Mouse (Mus musculus) liver, embryonic 14.5 days (tissue): ENCODE results near the gene Ino80d. TPM values are rescaled to one million over a fixed set of nuclear protein-coding genes. Genes with fewer than 3 reads are reported as not detected.
A peak's percentile ranks its signal among the peaks of the same experiment; 100 is the strongest.

Source experiments
- ATAC-seq: fragments of 200-750 bp; cut with Nextera tagmentation; 2 replicates; pipeline ENCODE4 v1.8.0; 2017; ENCODE audit warnings: moderate number of reproducible peaks, mild to moderate bottlenecking, moderate library complexity; ENCODE audit not compliant: insufficient read depth
- DNase-seq, 3 experiments: peaks; one replicate each; pipeline ENCODE4 v3.0.0-alpha.2; 2012 to 2013; ENCODE audit warnings: low read depth in 3 of 3, low spot score in 3 of 3
- H3K27ac ChIP-seq: fragments of 300-500 bp; sonication (generic); 2 replicates; pipeline ENCODE4 v1.5.1; 2014; ENCODE audit warnings: moderate library complexity, mild to moderate bottlenecking, control low read depth, inconsistent platforms
- H3K27me3 ChIP-seq: fragments of 300-500 bp; sonication (generic); 2 replicates; pipeline ENCODE4 v1.6.1; 2014; ENCODE audit warnings: mild to moderate bottlenecking, low read length, moderate library complexity; ENCODE audit not compliant: control insufficient read depth, insufficient read depth
- H3K36me3 ChIP-seq: fragments of 300-500 bp; sonication (generic); replicated peaks from 2 replicates; pipeline ENCODE4 v1.6.1; 2014; ENCODE audit warnings: low read depth; ENCODE audit not compliant: control insufficient read depth, insufficient read depth
- H3K4me1 ChIP-seq, 2 experiments: fragments of 200-500 bp in 1 of 2; fragments of 300-500 bp in 1 of 2; sonication (generic) in 1 of 2; replicated peaks; 2 replicates each; pipeline ENCODE4 v1.6.1; 2012 to 2014; ENCODE audit warnings: antibody characterized with exemption in 1 of 2, inconsistent platforms in 1 of 2, low read length in 1 of 2; ENCODE audit not compliant: control insufficient read depth in 2 of 2, insufficient read depth in 2 of 2
- H3K4me2 ChIP-seq: fragments of 300-500 bp; sonication (generic); 2 replicates; pipeline ENCODE4 v1.6.1; 2014; ENCODE audit warnings: low read depth, mild to moderate bottlenecking, control low read depth, moderate library complexity
- H3K4me3 ChIP-seq, 2 experiments: fragments of 200-500 bp in 1 of 2; fragments of 300-500 bp in 1 of 2; sonication (generic) in 1 of 2; 2 replicates each; pipeline ENCODE4 v1.5.1; 2012 to 2014; ENCODE audit warnings: low read depth in 2 of 2, low read length in 2 of 2, mild to moderate bottlenecking in 2 of 2, control low read depth in 1 of 2, inconsistent platforms in 1 of 2, moderate library complexity in 1 of 2; ENCODE audit not compliant: insufficient read depth in 1 of 2
- H3K9ac ChIP-seq: fragments of 300-500 bp; sonication (generic); replicated peaks from 2 replicates; pipeline ENCODE4 v1.6.1; 2014; ENCODE audit warnings: mild to moderate bottlenecking, control low read depth, moderate library complexity
- H3K9me3 ChIP-seq: fragments of 300-500 bp; sonication (generic); 2 replicates; pipeline ENCODE4 v1.6.1; 2016; ENCODE audit warnings: low read length, mixed read lengths; ENCODE audit not compliant: control insufficient read depth
- CTCF ChIP-seq: IDR thresholded peaks from 2 replicates; pipeline ENCODE4 v1.5.1; 2016; ENCODE audit warnings: antibody characterized with exemption, low read depth, control low read depth
- EP300 ChIP-seq: IDR thresholded peaks from 2 replicates; pipeline ENCODE4 v1.6.1; 2016; ENCODE audit warnings: antibody characterized with exemption, low read depth
- WGBS: fragments of 180-500 bp; shearing (Covaris S2); extraction: QIAGEN DNeasy Blood & Tissue Kit; methylation state at CpG from one replicate; pipeline ENCODE4 v1.1.7; 2014; ENCODE audit not compliant: insufficient replicate concordance; 5-methylcytosine and 5-hydroxymethylcytosine counted together
- polyA plus RNA-seq, 2 experiments: library from polyadenylated mRNA; depleted of rRNA in 1 of 2; stranded (reverse) in 1 of 2; unstranded in 1 of 2; fragments of >200 nt; fragmentation: Nextera tagmentation in 1 of 2; extraction: Ambion mirVana in 1 of 2; gene quantifications; 2 replicates each; pipeline versions ENCODE4 v1.2.1 to v1.2.3; 2012 to 2014

Gene Ino80d
- polyA plus RNA-seq, 2 experiments, result 2.5 to 3.4 TPM

- DNase-seq (no peak), ATAC-seq (no peak)
- Histone ChIP-seq H3K9ac (no peak overlapping the region), H3K4me3 (no peak overlapping the region), H3K27me3 (no peaks in the 10 kb centered on the region), H3K4me1 (no peaks in the 10 kb centered on the region), H3K36me3 (no peaks in the 10 kb centered on the region), H3K27ac (no peak overlapping the region), H3K4me2 (no peak overlapping the region), H3K9me3 (no peaks in the 10 kb centered on the region)
- no peak for TF ChIP-seq EP300
- TF ChIP-seq CTCF, result peak; percentile 78
- 24% methylated on average over 6 of the region's 6 CpGs for WGBS
These were observed 150.2 kb downstream of the Ino80d start for GRCm38 (mm10) chr1:62964291-62964690.

DNA sequence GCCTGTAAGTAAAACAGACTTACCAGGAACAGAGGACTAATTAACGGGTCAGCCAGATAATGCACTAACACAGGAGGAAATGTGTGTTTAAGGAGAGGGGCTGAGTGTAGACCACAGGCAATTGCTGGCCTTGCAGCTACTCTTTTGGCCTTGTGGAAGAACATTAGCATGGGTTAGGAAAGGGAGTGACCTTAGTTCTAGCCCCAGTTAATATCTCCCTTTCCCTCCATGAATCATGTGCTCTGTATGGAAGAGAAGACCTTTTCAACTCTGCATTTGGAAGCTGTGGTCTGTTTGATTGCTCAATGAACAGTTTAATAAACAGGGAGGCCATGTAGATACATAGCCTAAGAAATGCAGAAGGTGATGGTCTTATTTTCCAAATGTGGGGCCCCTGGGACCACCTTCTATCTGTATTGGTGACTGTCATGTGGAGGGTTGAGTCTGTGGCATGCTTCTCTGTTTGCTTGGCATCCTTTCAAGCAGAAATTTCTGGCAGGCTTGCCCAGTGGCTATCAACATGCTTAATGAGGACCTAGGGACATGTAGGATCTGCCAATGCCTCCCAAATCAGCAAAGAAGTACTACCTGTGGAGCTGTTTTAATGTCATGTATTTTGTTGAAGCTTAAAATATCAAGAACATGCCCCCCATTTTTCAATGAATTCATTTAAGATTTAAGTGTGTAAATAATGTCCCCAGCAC is 157.4 kb downstream of the Ino80d start:
- TF ChIP-seq EP300 (no peak), CTCF (no peak)
- Histone ChIP-seq H3K4me3 (no peak overlapping the region), H3K27ac (no peak overlapping the region), H3K27me3 (no peaks in the 10 kb centered on the region), H3K4me1 (no peaks in the 10 kb centered on the region), H3K4me2 (no peak overlapping the region), H3K36me3 (no peaks in the 10 kb centered on the region), H3K9ac (no peak overlapping the region), H3K9me3 (no peaks in the 10 kb centered on the region)
- no peak for ATAC-seq
- DNase-seq, result no peak
- 48% methylated on average over 1 of the region's 1 CpGs for WGBS

GRCm38 (mm10) chr1:62956526-62956925 is 157.9 kb downstream of the Ino80d start:
- ATAC-seq, result no peak
- 55% methylated on average over 5 of the region's 5 CpGs for WGBS
- TF ChIP-seq CTCF (no peak), EP300 (no peak)
- no peaks in the 10 kb centered on the region for H3K4me1 ChIP-seq
- no peak overlapping the region for H3K4me3 ChIP-seq
- H3K9me3 ChIP-seq, result no peaks in the 10 kb centered on the region
- DNase-seq, result no peak
- no peaks in the 10 kb centered on the region for H3K36me3 ChIP-seq
- H3K27me3 ChIP-seq, result no peaks in the 10 kb centered on the region
- no peak overlapping the region for H3K4me2 ChIP-seq
- H3K9ac ChIP-seq, result no peak overlapping the region
- H3K27ac ChIP-seq, result no peak overlapping the region

DNA sequence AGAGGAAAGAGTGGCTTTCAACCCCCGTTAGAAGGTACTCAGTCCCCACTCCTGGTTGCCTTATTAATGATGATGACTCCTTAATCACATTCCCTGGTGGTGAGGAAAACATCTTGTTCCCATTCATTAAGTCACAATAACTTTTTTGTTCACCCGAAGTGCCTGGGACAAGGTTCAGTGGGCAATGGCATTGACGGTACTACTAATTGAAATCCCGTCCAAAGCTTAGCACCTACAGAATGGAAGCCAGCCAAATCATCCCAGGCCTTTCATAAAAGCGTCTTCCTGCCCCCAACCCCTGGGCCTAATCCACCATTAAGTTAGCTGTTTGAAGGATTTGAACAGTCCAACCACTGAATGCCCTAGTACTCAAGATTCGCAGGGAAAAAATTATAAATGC is 159.1 kb downstream of the Ino80d start:
- TF ChIP-seq CTCF (no peak), EP300 (no peak)
- WGBS, result 69% methylated on average over 6 of the region's 6 CpGs
- H3K4me2 ChIP-seq, result no peak overlapping the region
- DNase-seq, result no peak
- no peaks in the 10 kb centered on the region for H3K36me3 ChIP-seq
- no peak overlapping the region for H3K9ac ChIP-seq
- no peak overlapping the region for H3K27ac ChIP-seq
- H3K4me3 ChIP-seq, result no peak overlapping the region
- no peaks in the 10 kb centered on the region for H3K9me3 ChIP-seq
- no peaks in the 10 kb centered on the region for H3K4me1 ChIP-seq
- no peak for ATAC-seq
- H3K27me3 ChIP-seq, result no peaks in the 10 kb centered on the region

DNA sequence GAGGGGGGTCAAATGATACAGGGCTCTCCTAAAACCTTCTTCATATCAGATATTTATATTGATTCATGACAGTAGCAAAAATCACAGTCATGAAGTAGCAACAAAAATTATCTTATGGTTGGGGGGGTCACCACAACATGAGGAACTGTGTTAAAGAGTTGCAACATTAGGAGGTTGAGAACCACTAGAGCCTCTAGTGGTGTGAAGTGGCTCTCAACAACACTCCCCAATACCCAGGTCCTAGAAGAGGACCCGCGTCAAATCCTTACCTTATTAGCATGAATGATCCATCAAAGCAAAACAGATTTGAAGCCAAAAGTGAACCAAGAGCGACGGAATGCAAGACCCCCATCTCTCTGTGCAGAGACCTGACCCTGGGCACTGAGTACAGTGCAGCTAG is 161.4 kb downstream of the Ino80d start:
- no peak overlapping the region for H3K9ac ChIP-seq
- no peaks in the 10 kb centered on the region for H3K9me3 ChIP-seq
- WGBS, result 73% methylated on average over 4 of the region's 4 CpGs
- H3K27ac ChIP-seq, result no peak overlapping the region
- DNase-seq (no peak), ATAC-seq (no peak)
- no peak overlapping the region for H3K4me2 ChIP-seq
- TF ChIP-seq CTCF, result no peak
- TF ChIP-seq EP300, result no peak
- H3K36me3 ChIP-seq, result no peaks in the 10 kb centered on the region
- no peaks in the 10 kb centered on the region for H3K27me3 ChIP-seq
- no peak overlapping the region for H3K4me3 ChIP-seq
- H3K4me1 ChIP-seq, result no peaks in the 10 kb centered on the region
